In the genomic region with DNA sequence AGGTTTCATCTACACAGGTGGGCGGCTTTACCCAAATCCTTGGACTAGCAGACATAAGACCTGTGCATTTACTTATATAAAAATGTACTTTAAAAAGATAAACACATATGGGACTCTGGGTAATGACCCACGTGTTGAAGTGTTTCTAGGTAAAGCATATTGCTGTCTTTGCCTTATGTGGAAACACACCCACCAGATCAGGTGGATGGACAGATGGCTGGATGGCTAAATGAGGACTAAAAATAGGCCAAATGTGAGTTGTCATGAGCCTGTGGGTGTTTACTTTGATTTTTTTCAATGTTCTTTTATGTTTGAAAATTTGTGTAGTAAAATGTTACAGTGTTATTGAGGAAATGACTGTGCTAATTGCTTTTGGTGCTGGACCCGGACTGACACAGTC, we compare ENCODE assay signal across 25 mouse cellular contexts.
DNase-seq lines count a peak whose midpoint lies in the region; ATAC-seq and TF ChIP-seq lines count a peak whose summit lies in the region.
"Had no signal": no experiment of that assay in that cellular context is flagged by ENCODE, and none has a peak within 500 bp of the region (broad histone marks: within the 10 kb centered on the region; RNA-seq: fewer than 3 reads in every experiment).

No protein-coding gene starts in this region.

- H3K4me3 ChIP-seq in hindbrain, postnatal 0 days (ENCODE audit: low read length), result no peak overlapping the region
- H3K4me3 ChIP-seq: embryonic facial prominence, embryonic 15.5 days; hindbrain, embryonic 13.5 days; limb, embryonic 12.5 days; lung, embryonic 15.5 days; myocyte had no signal

- no peak overlapping the region for H3K4me2 ChIP-seq in hindbrain, postnatal 0 days (ENCODE audit: low read depth, low read length)
- H3K4me2 ChIP-seq: embryonic facial prominence, embryonic 15.5 days; hindbrain, embryonic 13.5 days; limb, embryonic 12.5 days; lung, embryonic 15.5 days had no signal

- H3K27me3 ChIP-seq in hindbrain, postnatal 0 days (ENCODE audit: insufficient read depth, low read length), result no peaks in the 10 kb centered on the region
- H3K27me3 ChIP-seq: embryonic facial prominence, embryonic 15.5 days; lung, embryonic 15.5 days had no signal

- 76% methylated on average over 3 of the region's 3 CpGs for WGBS in hindbrain, postnatal 0 days

- H3K27ac ChIP-seq in hindbrain, postnatal 0 days, result no peak overlapping the region
- H3K27ac ChIP-seq: embryonic facial prominence, embryonic 15.5 days; hindbrain, embryonic 13.5 days; limb, embryonic 12.5 days; liver, embryonic 14.5 days; lung, embryonic 15.5 days had no signal

- no peaks in the 10 kb centered on the region for H3K9me3 ChIP-seq in hindbrain, postnatal 0 days (ENCODE audit: low read length)
- H3K9me3 ChIP-seq: embryonic facial prominence, embryonic 15.5 days; hindbrain, embryonic 13.5 days; limb, embryonic 12.5 days; lung, embryonic 15.5 days had no signal

- H3K4me1 ChIP-seq in hindbrain, postnatal 0 days (ENCODE audit: insufficient read depth, low read length), result no peaks in the 10 kb centered on the region
- H3K4me1 ChIP-seq: embryonic facial prominence, embryonic 15.5 days; limb, embryonic 12.5 days; lung, embryonic 15.5 days had no signal

- intact Hi-C loops in left cerebral cortex, postnatal 36 days (cut with DNase I), result no loop called here

- no peaks in the 10 kb centered on the region for H3K36me3 ChIP-seq in hindbrain, postnatal 0 days (ENCODE audit: insufficient read depth, low read length)
- H3K36me3 ChIP-seq: embryonic facial prominence, embryonic 15.5 days; hindbrain, embryonic 13.5 days; limb, embryonic 12.5 days; lung, embryonic 15.5 days had no signal

- no peak for TF ChIP-seq CTCF in hindbrain, postnatal 0 days (IDR thresholded peaks at IDR 0.05; ENCODE audit: low read depth)

- H3K9ac ChIP-seq in hindbrain, postnatal 0 days (replicated peaks; ENCODE audit: low read length), result no peak overlapping the region
- H3K9ac ChIP-seq: embryonic facial prominence, embryonic 15.5 days; hindbrain, embryonic 13.5 days; limb, embryonic 12.5 days; liver, embryonic 14.5 days; lung, embryonic 15.5 days had no signal

- ATAC-seq in hindbrain, postnatal 0 days, result no peak
- ATAC-seq: CD4-positive, CD25-positive, alpha-beta regulatory T cell, adult 4 months; forebrain, embryonic 16.5 days; Patski had no signal

- peak; percentile 71 for DNase-seq in layer of hippocampus, adult 11-12 months (ENCODE audit: low spot score)
- DNase-seq in layer of hippocampus, postnatal 10 days (ENCODE audit: low spot score in 2 of 2), result no peak
- DNase-seq in frontal cortex, postnatal 14 days (ENCODE audit: low spot score in 2 of 2), result peak; percentile 20 to 23
- DNase-seq in layer of hippocampus, adult 9-10 months (ENCODE audit: low spot score), result peak; percentile 54
- peak; percentile 65 to 70 for DNase-seq in left cerebral cortex, postnatal 36 days (ENCODE audit: low spot score in 2 of 2)
- DNase-seq in hindbrain, postnatal 0 days (ENCODE audit: low spot score), result no peak
- DNase-seq in cerebellum, postnatal 14 days, result no peak
- no peak for DNase-seq in liver
- DNase-seq: adrenal gland, adult 8-10 months; cerebellum, postnatal 10 days; embryo, embryonic 11 days; heart, postnatal 10 days; kidney, adult 8-10 months; kidney, postnatal 25 days; midbrain, embryonic 14.5 days; thymus, postnatal 14 days had no signal

Comparison
In these comparisons a context has a peak if more than half of its experiments do, and no peak if none do; other contexts are left out.
1. DNase-seq: peak in layer of hippocampus, adult 11-12 months (single experiment), frontal cortex, postnatal 14 days (2 of 2), layer of hippocampus, adult 9-10 months (single experiment) and left cerebral cortex, postnatal 36 days (2 of 2); none in layer of hippocampus, postnatal 10 days (0 of 2), hindbrain, postnatal 0 days (single experiment), cerebellum, postnatal 14 days (0 of 2) and liver (single experiment).